Mouse (Mus musculus) CH12.LX (cell line): ENCODE measurements around the gene Pcdh9.

Experiments
- CHD1 ChIP-seq: IDR thresholded peaks from 2 replicates; pipeline ENCODE4 v1.6.1; 2012; ENCODE audit warnings: low read depth, low read length, improper control_type of control experiment, inconsistent platforms
- CTCF ChIP-seq, 2 experiments: IDR thresholded peaks in 1 of 2; conservative IDR thresholded peaks in 1 of 2; 2 replicates each; pipeline ENCODE4 v1.5.1; 2011 to 2012; ENCODE audit warnings: low read depth in 2 of 2, low read length in 2 of 2, improper control_type of control experiment in 1 of 2, inconsistent platforms in 1 of 2, mild to moderate bottlenecking in 1 of 2, moderate library complexity in 1 of 2
- ETS1 ChIP-seq: conservative IDR thresholded peaks from 2 replicates; pipeline ENCODE4 v1.6.1; 2012; ENCODE audit warnings: low read depth, mild to moderate bottlenecking, inconsistent platforms, low read length, improper control_type of control experiment, moderate library complexity
- JUND ChIP-seq: conservative IDR thresholded peaks from 2 replicates; pipeline ENCODE4 v1.6.1; 2011; ENCODE audit warnings: low read depth, low read length, improper control_type of control experiment
- MAFK ChIP-seq: IDR thresholded peaks from 2 replicates; pipeline ENCODE4 v1.6.1; 2011; ENCODE audit warnings: low read length, improper control_type of control experiment; ENCODE audit not compliant: insufficient replicate concordance
- MXI1 ChIP-seq: IDR thresholded peaks from 2 replicates; pipeline ENCODE4 v1.6.1; 2011; ENCODE audit warnings: mild to moderate bottlenecking, low read depth, low read length, improper control_type of control experiment
- NRF1 ChIP-seq: IDR thresholded peaks from 2 replicates; pipeline ENCODE4 v1.6.1; 2014; ENCODE audit warnings: low read depth, mild to moderate bottlenecking, inconsistent platforms, low read length, improper control_type of control experiment, moderate library complexity
- PAX5 ChIP-seq: IDR thresholded peaks from 2 replicates; pipeline ENCODE4 v1.6.1; 2012; ENCODE audit warnings: low read length, inconsistent platforms, mixed read lengths
- POLR2A ChIP-seq: IDR thresholded peaks from 2 replicates; pipeline ENCODE4 v1.6.1; 2011; ENCODE audit warnings: low read depth, mild to moderate bottlenecking, improper control_type of control experiment, low read length
- SMC3 ChIP-seq: IDR thresholded peaks from 2 replicates; pipeline ENCODE4 v1.6.1; 2011; ENCODE audit warnings: low read depth, low read length, improper control_type of control experiment
- TCF12 ChIP-seq: IDR thresholded peaks from 2 replicates; pipeline ENCODE4 v1.6.1; 2014; ENCODE audit warnings: low read depth, mild to moderate bottlenecking, inconsistent platforms, low read length, improper control_type of control experiment
- USF1 ChIP-seq: IDR thresholded peaks from 2 replicates; pipeline ENCODE4 v1.6.1; 2014; ENCODE audit warnings: low read depth, mild to moderate bottlenecking, inconsistent platforms, low read length, improper control_type of control experiment

GRCm38 (mm10) chr14:93898533-93898932 lies 8.1 kb upstream of the Pcdh9 start:
- TF ChIP-seq JUND (no peak), CTCF (conservative IDR thresholded peaks at IDR 0.05 in 1 of 2, IDR thresholded peaks at IDR 0.05 in 1 of 2; ENCODE audit: low read depth in 2 of 2, low read length in 2 of 2) (peak in 1 of 2 experiments; percentile 59; a peak in 2 of 4 replicates), SMC3 (peak; percentile 23), USF1 (no peak), ETS1 (no peak), CHD1 (no peak), POLR2A (no peak), PAX5 (no peak), TCF12 (no peak), NRF1 (no peak), MXI1 (no peak), MAFK (no peak)
